Mouse (Mus musculus): ENCODE results near the gene Fam183b. TPM values are rescaled to one million over a fixed set of nuclear protein-coding genes. Genes with fewer than 3 reads are reported as not detected.

The Fam183b gene
- polyA plus RNA-seq (2012; rRNA removed): 0.15 TPM in 1 of 2 replicates, not detected in the other

DNA sequence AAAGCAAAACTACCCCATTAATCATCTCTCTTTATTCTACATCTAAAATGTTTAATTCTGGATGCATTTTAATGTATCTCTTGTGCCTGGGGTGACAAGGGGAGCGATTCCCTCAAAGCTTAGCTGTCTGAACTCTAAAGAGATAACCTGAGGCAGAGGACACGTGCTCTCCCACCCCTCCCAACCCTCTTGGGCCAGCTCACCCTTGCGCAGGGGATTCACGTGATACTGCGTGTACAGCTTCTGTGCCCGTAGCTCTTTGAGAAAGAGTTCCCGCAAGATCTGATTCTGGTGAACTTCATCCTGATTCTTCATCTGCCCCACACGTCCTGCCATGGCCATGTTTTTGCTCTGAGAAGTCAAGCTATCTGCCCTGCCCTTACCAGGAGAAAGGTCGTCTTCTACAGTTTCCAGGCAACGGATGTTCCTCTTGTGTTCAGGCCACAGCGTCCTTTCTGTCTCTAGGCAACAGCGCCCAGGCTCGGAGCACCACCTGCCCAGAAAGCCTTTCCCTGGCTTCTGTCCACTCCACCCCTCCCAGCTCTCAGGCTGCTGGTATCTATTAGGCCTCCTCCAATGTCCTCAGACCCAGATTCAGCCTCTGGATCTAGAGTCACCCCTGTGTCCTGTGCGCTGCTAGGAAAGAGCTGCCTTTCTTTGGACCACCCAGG is at the start of gene Fam183b:
Fam183b (minus strand) TSS at position 403 of the 671 bp plus-strand sequence.

DNA sequence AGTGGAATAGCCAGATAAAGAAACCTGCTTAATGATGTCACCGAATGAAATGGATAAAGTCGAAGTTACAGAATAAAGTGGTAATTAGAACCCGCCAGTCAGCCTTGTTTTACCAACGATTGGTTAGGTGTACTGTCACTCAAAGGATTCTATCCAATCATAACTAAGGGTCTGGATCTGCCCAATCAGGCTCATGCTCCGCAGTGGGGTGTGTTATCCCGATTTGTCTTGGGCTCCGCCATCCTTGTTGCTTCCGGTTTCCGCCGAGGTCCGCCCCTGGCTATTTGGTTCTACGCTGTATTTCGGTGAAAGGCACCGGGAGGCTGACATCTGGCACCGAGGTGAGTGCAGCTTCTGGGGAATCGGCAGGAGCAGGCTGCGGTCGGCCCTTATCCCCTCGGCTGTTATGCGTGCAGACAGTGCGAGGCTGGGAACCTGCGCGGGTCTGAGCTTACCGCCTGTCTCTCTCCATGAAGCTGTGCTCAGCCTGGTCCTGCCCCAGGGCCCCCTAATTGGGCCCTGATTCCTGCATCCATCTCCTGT is 45.2 kb upstream of the Fam183b start, which contains the start of gene Gm12258:
Gm12258 (plus strand) TSS at position 240 of the 543 bp plus-strand sequence.

DNA sequence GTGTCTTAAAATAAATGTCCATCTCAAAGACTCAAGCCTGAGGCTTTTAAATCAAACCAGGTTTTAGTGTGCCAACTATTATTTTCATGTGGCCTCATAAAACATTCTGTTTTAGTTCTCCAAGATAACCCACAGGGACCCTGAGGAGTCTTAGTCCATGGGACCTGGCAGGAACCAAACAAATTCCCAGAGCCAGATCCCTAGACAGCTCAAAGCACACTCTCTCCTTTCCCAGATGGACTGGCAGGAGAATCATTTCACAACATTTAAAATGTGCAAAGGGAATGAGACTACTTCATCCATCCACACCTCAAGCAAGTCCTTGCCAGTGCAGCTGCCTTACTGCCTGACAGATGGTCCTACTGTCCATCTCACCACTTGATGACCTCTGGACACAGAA is 37.2 kb upstream of the Fam183b start, which contains the start of gene Olfr311:
Olfr311 (plus strand) TSS at position 301 of the 400 bp plus-strand sequence.

DNA sequence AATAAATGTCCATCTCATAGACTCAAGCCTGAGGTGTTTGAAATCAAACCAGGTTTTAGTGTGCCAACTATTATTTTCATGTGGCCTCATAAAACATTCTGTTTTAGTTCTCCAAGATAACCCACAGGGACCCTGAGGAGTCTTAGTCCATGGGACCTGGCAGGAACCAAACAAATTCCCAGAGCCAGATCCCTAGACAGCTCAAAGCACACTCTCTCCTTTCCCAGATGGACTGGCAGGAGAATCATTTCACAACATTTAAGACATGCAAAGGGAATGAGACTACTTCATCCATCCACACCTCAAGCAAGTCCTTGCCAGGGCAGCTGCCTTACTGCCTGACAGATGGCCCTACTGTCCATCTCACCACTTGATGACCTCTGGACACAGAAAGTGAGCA is 27.2 kb upstream of the Fam183b start, which contains the start of gene Olfr312:
Olfr312 (plus strand) TSS at position 301 of the 400 bp plus-strand sequence.

DNA sequence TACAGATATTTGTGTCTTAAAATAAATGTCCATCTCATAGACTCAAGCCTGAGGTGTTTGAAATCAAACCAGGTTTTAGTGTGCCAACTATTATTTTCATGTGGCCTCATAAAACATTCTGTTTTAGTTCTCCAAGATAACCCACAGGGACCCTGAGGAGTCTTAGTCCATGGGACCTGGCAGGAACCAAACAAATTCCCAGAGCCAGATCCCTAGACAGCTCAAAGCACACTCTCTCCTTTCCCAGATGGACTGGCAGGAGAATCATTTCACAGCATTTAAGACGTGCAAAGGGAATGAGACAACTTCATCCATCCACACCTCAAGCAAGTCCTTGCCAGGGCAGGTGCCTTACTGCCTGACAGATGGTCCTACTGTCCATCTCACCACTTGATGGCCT is 12.9 kb upstream of the Fam183b start, which contains the start of gene Olfr313:
Olfr313 (plus strand) TSS at position 301 of the 400 bp plus-strand sequence.

DNA sequence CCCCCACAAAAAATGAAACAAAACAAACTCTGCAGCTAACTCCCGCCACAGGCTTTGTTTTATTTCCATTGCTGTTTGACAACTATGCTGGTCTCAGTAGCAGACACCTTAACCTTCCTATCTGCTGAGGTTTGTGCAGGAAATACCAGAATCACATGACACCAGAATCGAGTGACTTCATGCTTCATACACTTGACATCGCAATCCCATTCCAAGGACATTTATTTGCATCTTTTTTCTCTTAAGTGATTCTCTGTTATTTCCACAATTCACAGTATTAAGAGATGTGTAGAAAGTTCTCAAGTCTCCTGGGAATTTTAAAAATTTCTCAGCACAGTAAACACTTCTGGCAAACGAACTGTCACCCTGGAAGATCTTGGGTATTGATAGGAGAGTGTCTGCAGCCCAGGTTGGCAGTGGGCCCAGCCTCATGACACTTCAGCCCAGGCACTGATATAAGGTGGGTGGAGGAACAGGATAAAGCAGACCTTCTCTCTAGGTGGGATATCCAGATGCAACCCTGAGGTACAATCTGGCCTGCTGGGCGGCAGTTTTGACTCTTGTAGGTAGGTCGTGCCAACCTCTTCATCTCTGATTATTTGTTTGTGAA is 19.2 kb downstream of the Fam183b start, which contains the start of gene Olfr314:
Olfr314 (plus strand) TSS at position 473 of the 610 bp plus-strand sequence.

DNA sequence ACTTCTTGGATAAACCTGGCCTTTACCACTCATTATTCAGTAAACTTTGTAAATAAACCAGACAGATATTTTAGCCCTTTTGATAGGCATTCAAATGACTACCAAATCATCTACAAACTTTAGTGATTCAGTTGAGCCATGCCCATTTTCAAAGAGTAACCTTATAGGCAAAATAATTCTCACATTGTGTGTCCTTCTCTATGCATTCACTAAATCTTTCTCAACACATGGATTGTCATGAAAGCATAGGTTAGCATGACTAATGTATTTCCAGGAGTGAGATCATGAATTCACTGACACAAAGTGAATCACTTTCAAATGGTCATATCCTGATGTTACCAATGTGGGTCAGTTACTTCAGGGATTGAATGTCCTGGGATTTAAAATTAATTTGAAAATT is 28.9 kb downstream of the Fam183b start, which contains the start of gene Olfr315:
Olfr315 (plus strand) TSS at position 301 of the 400 bp plus-strand sequence.

DNA sequence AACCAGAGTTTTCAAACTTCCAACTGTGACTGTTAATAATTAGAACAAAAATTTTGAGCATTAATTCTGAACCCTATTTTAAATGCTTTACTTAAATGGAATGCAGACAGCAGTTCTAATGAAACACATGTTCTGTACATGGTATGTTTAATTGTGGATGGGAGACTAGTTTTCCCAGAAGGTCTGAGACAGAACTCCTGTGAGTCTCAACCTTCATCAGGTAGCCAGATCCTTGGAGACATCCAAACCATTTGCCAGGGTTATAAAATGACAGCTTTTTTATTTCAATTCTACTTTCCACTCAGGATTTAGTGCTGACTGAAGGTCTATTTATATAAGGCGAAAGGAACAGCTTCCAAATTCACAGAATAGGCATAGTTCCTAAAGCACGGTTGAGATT is 49.3 kb downstream of the Fam183b start, which contains the start of gene Olfr316:
Olfr316 (plus strand) TSS at position 301 of the 400 bp plus-strand sequence.

Other genes starting within 250 kb of the Fam183b start
- not detected in 2 replicates for gene Olfr328, start 246.3 kb downstream of the Fam183b start, polyA plus RNA-seq (2012; rRNA removed)
- gene Olfr224, start 231.4 kb downstream of the Fam183b start, polyA plus RNA-seq (2012; rRNA removed): not detected in 2 replicates
- not detected in 2 replicates for gene Olfr325, start 224.2 kb downstream of the Fam183b start, polyA plus RNA-seq (2012; rRNA removed)
- not detected in 2 replicates for gene Olfr324, start 206.8 kb downstream of the Fam183b start, polyA plus RNA-seq (2012; rRNA removed)
- gene 2210407C18Rik, start 185.9 kb downstream of the Fam183b start, polyA plus RNA-seq (2012; rRNA removed): 0.07 TPM in 1 of 2 replicates, not detected in the other
- gene Olfr323, start 171.5 kb downstream of the Fam183b start, polyA plus RNA-seq (2012; rRNA removed): not detected in 2 replicates
- 4.9 and 5.5 TPM in 2 replicates for gene Trim58, start 161.5 kb downstream of the Fam183b start, polyA plus RNA-seq (2012; rRNA removed)
- gene Olfr322, start 143.2 kb downstream of the Fam183b start, polyA plus RNA-seq (2012; rRNA removed): 0.02 and 0.05 TPM in 2 replicates
- gene Olfr320, start 120.9 kb downstream of the Fam183b start, polyA plus RNA-seq (2012; rRNA removed): not detected in 2 replicates
- not detected in 2 replicates for gene Olfr319, start 102.8 kb downstream of the Fam183b start, polyA plus RNA-seq (2012; rRNA removed)
- gene Olfr318, start 77.9 kb downstream of the Fam183b start, polyA plus RNA-seq (2012; rRNA removed): not detected in 2 replicates
- not detected in 2 replicates for gene Olfr317, start 62.7 kb downstream of the Fam183b start, polyA plus RNA-seq (2012; rRNA removed)
- gene Olfr316, start 49.2 kb downstream of the Fam183b start, polyA plus RNA-seq (2012; rRNA removed): not detected in 2 replicates
- not detected in 2 replicates for gene Olfr315, start 28.8 kb downstream of the Fam183b start, polyA plus RNA-seq (2012; rRNA removed)
- gene Olfr314, start 19.0 kb downstream of the Fam183b start, polyA plus RNA-seq (2012; rRNA removed): not detected in 2 replicates
- not detected in 2 replicates for gene Olfr313, start 13.0 kb upstream of the Fam183b start, polyA plus RNA-seq (2012; rRNA removed)
- gene Olfr312, start 27.3 kb upstream of the Fam183b start, polyA plus RNA-seq (2012; rRNA removed): not detected in 2 replicates
- gene Olfr311, start 37.3 kb upstream of the Fam183b start, polyA plus RNA-seq (2012; rRNA removed): not detected in 2 replicates
- gene Gm12258, start 45.2 kb upstream of the Fam183b start, polyA plus RNA-seq (2012; rRNA removed): 2.5 and 2.7 TPM in 2 replicates
- 1.0 and 1.3 TPM in 2 replicates for gene 2810021J22Rik, start 65.3 kb upstream of the Fam183b start, polyA plus RNA-seq (2012; rRNA removed)
- 2.9 and 3.0 TPM in 2 replicates for gene Zfp39, start 102.3 kb upstream of the Fam183b start, polyA plus RNA-seq (2012; rRNA removed)
- gene Btnl10, start 115.9 kb upstream of the Fam183b start, polyA plus RNA-seq (2012; rRNA removed): 13.5 and 14.6 TPM in 2 replicates
- gene Rnf187, start 137.0 kb upstream of the Fam183b start, polyA plus RNA-seq (2012; rRNA removed): 63.0 and 65.7 TPM in 2 replicates
- gene Hist3h2ba, start 147.0 kb upstream of the Fam183b start, polyA plus RNA-seq (2012; rRNA removed): 15.6 and 26.7 TPM in 2 replicates
- 14.0 and 22.7 TPM in 2 replicates for gene Hist3h2a, start 152.7 kb upstream of the Fam183b start, polyA plus RNA-seq (2012; rRNA removed)
- gene Trim17, start 152.7 kb upstream of the Fam183b start, polyA plus RNA-seq (2012; rRNA removed): 0.04 and 0.08 TPM in 2 replicates
- gene Trim11, start 176.1 kb upstream of the Fam183b start, polyA plus RNA-seq (2012; rRNA removed): 9.3 and 11.3 TPM in 2 replicates

Data from liver, embryonic 18 days (tissue).